Mouse (Mus musculus) right cerebral cortex, postnatal 25 days (tissue): ENCODE measurements around the gene Crb3.
"Not testable (repeated sequence)": the region's sequence is repeated elsewhere in the genome, so short reads cannot be mapped to it uniquely, and the experiment has no call there.

Experiments used
- DNase-seq: peaks from one replicate; pipeline ENCODE4 v3.0.0; 2022

Crb3 gene

GRCm38 (mm10) chr17:57058891-57059485 lies at the start of gene Crb3:
Crb3 (plus strand) TSS chr17:57059105.
- no peak for DNase-seq

GRCm38 (mm10) chr17:57010911-57011235 lies 48.0 kb upstream of the Crb3 start:
- DNase-seq = no peak

GRCm38 (mm10) chr17:57011236-57012141 lies 47.4 kb upstream of the Crb3 start, which contains the start of the genes Gtf2f1 and Gm17949:
Gtf2f1 (minus strand) TSS chr17:57011288.
Gm17949 (plus strand) TSS chr17:57011469.
- DNase-seq = peak; percentile 94

DNA sequence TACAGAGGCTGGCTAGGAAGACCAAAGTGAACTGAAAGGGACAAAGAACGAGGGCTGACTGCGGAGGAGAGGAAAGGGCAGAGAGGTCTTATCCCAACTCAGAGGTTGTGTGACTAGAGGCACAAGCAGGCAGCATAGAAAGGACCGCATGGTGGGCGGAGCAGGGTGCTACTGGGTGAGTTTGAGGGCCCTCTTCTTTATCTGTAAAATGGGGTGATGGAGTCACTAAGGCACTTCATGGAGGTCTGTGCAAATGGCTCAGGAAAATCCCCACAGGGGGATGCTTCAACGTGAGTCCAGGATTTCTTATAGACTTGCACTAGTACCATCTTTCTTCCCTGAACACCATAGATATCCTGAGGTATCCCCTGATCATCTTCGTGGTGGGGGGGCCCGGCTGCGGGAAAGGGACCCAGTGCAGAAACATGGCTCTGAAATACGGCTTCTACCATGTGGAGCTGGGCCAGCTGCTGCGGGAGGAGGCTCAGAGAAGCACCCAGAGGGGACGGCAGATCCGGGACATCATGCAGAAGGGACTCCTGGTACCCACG lies 46.6 kb upstream of the Crb3 start:
- no peak for DNase-seq

DNA sequence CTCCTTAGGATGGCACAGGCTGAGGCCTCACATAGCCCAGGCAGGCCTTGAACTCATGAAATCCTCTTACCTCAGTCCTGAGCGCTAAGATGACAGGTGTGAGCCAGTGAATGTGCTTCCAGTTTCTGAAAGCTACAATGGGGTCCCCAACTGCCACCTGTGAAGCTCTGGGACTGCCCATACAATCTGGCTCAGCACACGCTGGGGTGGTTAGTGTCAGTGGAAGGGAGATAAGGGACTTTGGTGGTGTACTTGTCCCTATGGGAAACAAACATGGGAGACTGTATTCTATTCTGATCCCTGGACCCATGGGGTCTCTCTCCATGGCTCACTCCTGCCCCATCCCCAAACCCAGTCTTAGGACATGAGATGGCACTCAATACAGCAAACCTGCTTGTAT lies 39.2 kb upstream of the Crb3 start:
- DNase-seq = no peak

GRCm38 (mm10) chr17:57020960-57021359 lies 37.9 kb upstream of the Crb3 start:
- no peak for DNase-seq

DNA sequence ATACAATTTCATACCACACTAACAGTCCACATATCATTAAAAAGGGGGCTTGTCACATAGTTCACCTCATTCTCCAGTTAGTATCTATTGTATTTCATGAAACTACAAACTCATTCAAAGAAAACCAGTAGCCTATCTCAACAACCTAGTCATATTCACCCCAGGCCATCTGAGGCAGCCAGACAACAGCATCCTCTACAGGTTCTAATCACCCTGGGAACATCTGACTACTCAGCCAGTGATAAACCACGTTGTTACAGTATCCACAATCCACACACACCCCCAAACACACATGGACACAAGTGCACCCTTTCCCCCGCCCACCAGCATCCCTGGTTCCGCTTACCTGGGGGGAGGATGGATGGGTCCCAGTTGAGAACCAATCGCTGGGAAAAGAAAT lies 31.4 kb upstream of the Crb3 start:
- no peak for DNase-seq

- no peak for DNase-seq
Observed at GRCm38 (mm10) chr17:57029691-57030090, 29.2 kb upstream of the Crb3 start.

DNA sequence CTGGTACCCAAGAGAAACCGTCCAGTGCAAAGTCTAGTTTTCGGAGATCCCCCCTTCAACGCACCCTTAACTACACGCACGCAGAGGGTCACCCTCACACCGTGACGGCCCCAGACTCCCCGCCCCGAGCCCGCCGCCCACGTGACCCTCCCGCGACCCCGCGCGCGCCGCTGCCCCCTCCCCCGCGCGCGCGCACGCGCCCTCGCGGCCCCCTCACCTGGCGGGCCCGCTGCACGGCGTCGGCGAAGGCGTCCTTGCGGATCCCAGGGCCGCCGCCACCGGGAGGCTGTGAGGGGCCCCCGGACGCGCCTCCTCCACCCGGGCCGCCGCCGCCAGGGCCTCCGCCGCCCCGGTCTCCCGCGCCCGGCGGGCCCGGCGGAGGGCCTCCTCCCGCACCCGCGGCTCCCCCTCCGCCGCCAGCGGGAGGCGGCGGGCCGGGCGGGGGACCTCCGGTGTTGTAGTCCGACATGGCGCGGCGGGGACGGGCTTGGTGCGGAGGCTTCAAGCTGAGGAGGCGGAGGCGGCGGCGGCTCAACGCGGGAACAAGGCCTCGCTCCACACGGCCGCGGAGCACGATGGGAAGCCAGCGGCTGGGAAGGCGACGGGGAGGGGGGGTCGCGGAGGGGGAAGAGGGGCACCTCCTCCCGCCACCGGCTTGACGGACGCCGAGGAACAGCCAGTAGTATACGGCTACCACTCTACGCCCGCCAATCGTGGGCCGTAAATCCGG lies 27.8 kb upstream of the Crb3 start, which contains the start of gene Khsrp:
TSS of gene Khsrp (minus strand) at position 592 of the 730 bp plus-strand sequence.
- no peak for DNase-seq

DNA sequence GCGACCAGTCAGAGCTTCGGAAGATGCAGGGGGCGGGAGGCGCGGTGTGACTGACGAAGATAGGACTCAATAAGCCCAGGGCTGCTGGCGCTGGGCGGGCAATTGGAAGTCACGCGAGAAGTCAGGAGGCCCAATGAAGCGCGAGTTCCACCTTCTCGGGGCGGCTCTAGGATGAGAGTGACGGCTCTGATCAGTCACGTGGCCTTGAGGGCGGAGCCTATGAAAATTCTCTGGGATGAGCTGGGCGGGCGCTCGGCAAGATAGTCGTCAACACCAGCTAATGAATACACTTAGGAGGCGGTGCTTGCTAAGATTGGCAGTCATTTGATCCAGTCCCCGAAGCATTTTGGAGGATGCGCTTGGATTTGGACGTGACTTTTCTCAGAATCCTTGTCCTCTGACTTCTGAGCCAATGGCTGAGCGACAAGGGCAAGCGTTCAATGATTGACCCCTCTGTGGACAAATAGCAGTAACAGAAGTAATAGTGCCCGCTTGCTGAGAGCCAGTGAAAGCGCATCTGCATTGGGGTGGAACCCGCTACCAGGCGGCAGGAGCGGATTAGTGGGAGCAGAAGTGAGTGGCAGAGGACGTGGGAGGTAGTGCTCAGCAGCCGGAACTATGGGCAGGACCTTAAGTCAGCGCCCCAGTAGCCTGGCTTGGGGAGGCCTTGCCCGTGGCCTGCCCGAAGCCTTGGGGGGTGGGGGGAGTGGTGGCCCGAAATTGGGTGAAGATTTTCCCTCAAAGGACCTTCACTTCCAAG lies 27.1 kb upstream of the Crb3 start:
- peak; percentile 100 for DNase-seq

DNA sequence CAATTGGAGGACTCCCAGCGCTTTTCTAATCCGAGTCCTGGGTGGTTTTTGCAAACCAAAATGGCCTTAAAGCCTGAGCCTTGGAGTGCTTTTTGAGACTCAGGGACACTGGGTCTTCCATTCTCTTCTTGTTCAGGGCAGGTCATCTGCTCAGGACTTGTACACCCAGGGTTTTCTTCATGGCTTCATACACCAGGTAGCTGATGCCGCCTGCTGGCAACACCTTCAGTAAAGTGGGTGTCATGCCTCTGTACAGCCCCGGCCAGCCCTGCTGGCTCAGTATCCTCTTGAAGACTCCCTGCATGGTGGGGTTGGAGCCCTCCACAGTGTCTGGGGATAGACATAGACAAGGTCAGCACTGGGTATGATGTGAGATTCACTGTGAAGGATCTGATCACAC lies 26.1 kb upstream of the Crb3 start:
- no peak for DNase-seq

GRCm38 (mm10) chr17:57038978-57039377 lies 19.9 kb upstream of the Crb3 start:
- DNase-seq = no peak

GRCm38 (mm10) chr17:57041554-57041953 lies 17.4 kb upstream of the Crb3 start, which contains the start of gene Slc25a41:
Slc25a41 (minus strand) TSS chr17:57041654.
- DNase-seq = no peak

DNA sequence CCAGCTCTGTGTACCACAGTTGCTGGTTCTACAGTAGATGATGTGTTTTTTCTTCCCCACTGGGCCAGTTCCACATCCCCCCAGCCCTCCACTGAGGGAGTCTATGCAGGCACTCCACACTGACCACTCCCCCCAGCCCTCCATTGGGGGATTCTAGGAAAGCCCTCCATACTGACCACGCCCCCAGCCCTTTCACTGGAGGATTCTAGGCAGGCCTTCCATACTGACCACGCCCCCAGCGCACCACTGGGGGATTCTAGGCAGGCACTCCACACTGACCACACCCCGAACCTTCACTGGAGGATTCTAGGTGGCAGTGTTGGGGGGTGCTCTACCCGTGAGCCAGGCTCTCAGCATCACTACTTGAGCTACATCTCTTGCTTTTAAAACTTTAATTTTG lies 11.5 kb upstream of the Crb3 start:
- no peak for DNase-seq

- DNase-seq = no peak
Observed at GRCm38 (mm10) chr17:57048816-57049215, 10.1 kb upstream of the Crb3 start.

DNA sequence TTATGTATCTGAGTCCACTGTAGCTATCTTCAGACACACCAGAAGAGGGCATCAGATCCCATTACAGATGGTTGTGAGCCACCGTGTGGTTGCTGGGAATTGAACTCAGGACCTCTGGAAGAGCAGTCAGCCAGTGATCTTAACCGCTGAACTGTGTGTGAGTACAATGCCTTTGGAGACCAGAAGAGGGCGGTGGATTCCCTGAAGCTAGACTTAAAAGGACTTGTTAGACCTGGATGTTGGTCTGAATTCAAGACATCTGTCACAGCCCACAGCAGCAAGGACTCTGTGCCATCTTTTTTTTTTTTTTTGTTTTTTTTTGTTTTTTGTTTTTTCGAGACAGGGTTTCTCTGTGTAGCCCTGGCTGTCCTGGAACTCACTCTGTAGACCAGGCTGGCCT lies 7.2 kb upstream of the Crb3 start:
- DNase-seq = not testable (repeated sequence)

GRCm38 (mm10) chr17:57056246-57056645 lies 2.7 kb upstream of the Crb3 start:
- no peak for DNase-seq

- peak; percentile 77 for DNase-seq
Observed at GRCm38 (mm10) chr17:57059486-57059977, 627 bp downstream of the Crb3 start, which contains the start of gene Slc25a23. Slc25a23 (minus strand) TSS chr17:57059863.

GRCm38 (mm10) chr17:57060231-57060801 lies 1.4 kb downstream of the Crb3 start:
- DNase-seq = peak; percentile 97

DNA sequence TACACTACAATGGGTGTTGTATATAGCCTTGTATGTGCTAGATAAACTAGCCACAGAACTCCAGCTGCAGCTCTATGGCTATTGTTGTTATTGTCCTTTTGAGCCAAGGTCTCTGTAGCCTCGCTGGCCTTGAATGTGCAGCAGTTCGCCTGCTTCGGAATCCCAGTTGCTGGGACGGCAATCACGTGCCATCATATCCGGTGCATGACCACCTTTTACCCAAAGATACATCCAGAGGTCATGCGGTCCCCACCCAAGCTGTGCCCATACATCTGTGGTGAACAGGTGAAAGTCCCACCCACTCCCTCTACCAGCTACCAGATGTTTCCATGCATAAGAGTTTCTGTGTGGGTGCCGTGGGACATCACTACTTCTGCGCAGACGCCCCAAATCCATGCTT lies 2.2 kb downstream of the Crb3 start:
- no peak for DNase-seq

- DNase-seq = no peak
Observed at GRCm38 (mm10) chr17:57062011-57062521, 3.2 kb downstream of the Crb3 start.

- no peak for DNase-seq
Observed at GRCm38 (mm10) chr17:57062548-57062947, 3.6 kb downstream of the Crb3 start.
